Mouse (Mus musculus): ENCODE measurements around the gene Hes7. TPM values are rescaled to one million over a fixed set of nuclear protein-coding genes. Genes with fewer than 3 reads are reported as not detected.

The Hes7 gene
- polyA plus RNA-seq, 1 experiment from 2014 or later, result 0.29 TPM

DNA sequence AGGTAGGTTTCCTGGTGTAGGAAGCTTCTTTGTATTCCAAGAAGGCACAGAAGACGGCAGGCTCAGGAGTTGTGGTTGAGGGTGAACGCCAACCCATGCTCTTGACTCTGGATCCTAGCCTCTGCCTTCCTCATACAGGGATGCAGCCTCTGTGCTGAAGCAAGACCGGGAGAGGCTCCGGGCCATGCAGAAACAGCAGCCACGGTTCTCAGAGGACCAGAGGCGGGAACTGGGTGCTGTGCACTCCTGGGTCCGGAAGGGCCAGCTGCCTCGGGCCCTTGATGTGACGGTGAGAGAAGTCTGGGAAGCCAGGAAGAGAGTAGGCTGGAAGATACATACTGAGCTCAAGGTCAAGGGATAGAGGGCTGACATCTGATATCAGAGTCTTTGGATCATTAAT lies 12.0 kb upstream of the Hes7 start:
- Histone ChIP-seq H3K36me3 (ENCODE audit: control insufficient read depth, insufficient read depth, low read length) (peaks cover 62% of the 10 kb centered on the region), H3K4me1 (replicated peaks; ENCODE audit: control insufficient read depth, insufficient read depth) (no peaks in the 10 kb centered on the region), H3K9ac (ENCODE audit: low read length) (no peak overlapping the region), H3K27ac (replicated peaks) (no peak overlapping the region), H3K4me2 (replicated peaks; ENCODE audit: low read depth) (no peak overlapping the region), H3K4me3 (ENCODE audit: low read depth, low read length) (no peak overlapping the region), H3K9me3 (ENCODE audit: control insufficient read depth, low read length) (no peaks in the 10 kb centered on the region), H3K27me3 (ENCODE audit: control insufficient read depth, insufficient read depth, low read length) (no peaks in the 10 kb centered on the region)
- ATAC-seq (ENCODE audit: low FRiP score, low TSS enrichment) (no peak), DNase-seq (ENCODE audit: low spot score) (no peak)
- WGBS, result 92% methylated on average over 9 of the region's 9 CpGs
- TF ChIP-seq CTCF (IDR thresholded peaks at IDR 0.05; ENCODE audit: low read depth) (no peak), EP300 (optimal IDR thresholded peaks at IDR 0.05) (no peak)

DNA sequence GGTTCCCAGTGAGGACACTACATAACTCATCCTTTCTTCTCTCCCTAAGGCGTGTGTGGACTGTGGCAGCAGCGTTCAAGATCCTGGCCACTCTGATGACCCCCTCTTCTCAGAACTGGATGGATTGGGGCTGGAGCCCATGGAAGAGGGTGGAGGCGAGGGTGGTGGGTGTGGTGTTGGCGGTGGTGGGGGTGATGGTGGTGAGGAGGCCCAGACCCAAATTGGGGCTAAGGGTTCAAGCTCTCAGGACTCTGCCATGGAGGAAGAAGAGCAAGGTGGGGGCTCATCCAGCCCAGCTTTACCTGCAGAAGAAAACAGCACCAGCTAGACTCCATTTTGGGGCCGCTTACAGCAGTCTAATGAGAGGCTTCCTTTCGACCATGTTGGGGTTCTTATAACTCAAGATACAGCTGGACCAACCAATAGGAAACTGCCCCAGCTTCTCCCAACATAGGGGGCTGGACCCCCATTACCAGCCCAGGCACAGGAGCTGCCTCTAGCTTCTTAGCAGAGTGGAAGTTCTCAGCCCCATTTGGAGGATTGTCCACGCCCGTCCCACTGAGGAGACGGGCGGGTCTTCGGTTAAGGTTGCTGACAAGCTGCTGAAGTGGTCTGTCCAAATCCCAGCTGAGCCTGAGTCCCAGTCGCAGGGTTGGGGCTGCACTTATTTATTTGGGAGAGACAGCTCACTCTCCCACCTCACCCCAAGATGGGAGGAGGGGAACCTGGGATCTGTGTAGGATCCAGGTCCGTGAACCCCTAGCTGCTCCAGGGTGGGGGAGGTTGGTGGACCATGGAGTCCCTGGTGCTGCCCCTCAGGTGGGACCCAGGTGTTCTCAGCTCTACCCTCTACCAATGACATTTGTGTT lies 10.9 kb upstream of the Hes7 start:
- ATAC-seq (ENCODE audit: low FRiP score, low TSS enrichment) (peak; percentile 12; the same call in 1 of the 2 replicates), DNase-seq (ENCODE audit: low spot score) (no peak)
- Histone ChIP-seq H3K4me3 (ENCODE audit: low read depth, low read length) (no peak overlapping the region), H3K36me3 (ENCODE audit: control insufficient read depth, insufficient read depth, low read length) (peaks cover 52% of the 10 kb centered on the region), H3K4me2 (replicated peaks; ENCODE audit: low read depth) (no peak overlapping the region), H3K9me3 (ENCODE audit: control insufficient read depth, low read length) (no peaks in the 10 kb centered on the region), H3K27me3 (ENCODE audit: control insufficient read depth, insufficient read depth, low read length) (no peaks in the 10 kb centered on the region), H3K27ac (replicated peaks) (no peak overlapping the region), H3K4me1 (replicated peaks; ENCODE audit: control insufficient read depth, insufficient read depth) (no peaks in the 10 kb centered on the region), H3K9ac (ENCODE audit: low read length) (no peak overlapping the region)
- TF ChIP-seq CTCF (IDR thresholded peaks at IDR 0.05; ENCODE audit: low read depth), result no peak
- no peak for TF ChIP-seq EP300 (optimal IDR thresholded peaks at IDR 0.05)
- 81% methylated on average over 13 of the region's 13 CpGs for WGBS

- DNase-seq (ENCODE audit: low spot score) (peak; percentile 92), ATAC-seq (ENCODE audit: low FRiP score, low TSS enrichment) (peak; percentile 49; the same call in 1 of the 2 replicates)
- Histone ChIP-seq H3K4me3 (ENCODE audit: low read depth, low read length) (peak overlapping the region; percentile 29), H3K27me3 (ENCODE audit: control insufficient read depth, insufficient read depth, low read length) (no peaks in the 10 kb centered on the region), H3K27ac (replicated peaks) (no peak overlapping the region), H3K9ac (ENCODE audit: low read length) (peak overlapping the region; percentile 19; the same call in 1 of the 2 replicates), H3K4me1 (replicated peaks; ENCODE audit: control insufficient read depth, insufficient read depth) (no peaks in the 10 kb centered on the region), H3K4me2 (replicated peaks; ENCODE audit: low read depth) (peak overlapping the region; percentile 50), H3K36me3 (ENCODE audit: control insufficient read depth, insufficient read depth, low read length) (peaks cover 40% of the 10 kb centered on the region), H3K9me3 (ENCODE audit: control insufficient read depth, low read length) (no peaks in the 10 kb centered on the region)
- no peak for TF ChIP-seq CTCF (IDR thresholded peaks at IDR 0.05; ENCODE audit: low read depth)
- peak; percentile 84 for TF ChIP-seq EP300 (optimal IDR thresholded peaks at IDR 0.05)
- 2% methylated on average over 30 of the region's 30 CpGs for WGBS
Observed at GRCm38 (mm10) chr11:69110319-69111046, 9.7 kb upstream of the Hes7 start.

DNA sequence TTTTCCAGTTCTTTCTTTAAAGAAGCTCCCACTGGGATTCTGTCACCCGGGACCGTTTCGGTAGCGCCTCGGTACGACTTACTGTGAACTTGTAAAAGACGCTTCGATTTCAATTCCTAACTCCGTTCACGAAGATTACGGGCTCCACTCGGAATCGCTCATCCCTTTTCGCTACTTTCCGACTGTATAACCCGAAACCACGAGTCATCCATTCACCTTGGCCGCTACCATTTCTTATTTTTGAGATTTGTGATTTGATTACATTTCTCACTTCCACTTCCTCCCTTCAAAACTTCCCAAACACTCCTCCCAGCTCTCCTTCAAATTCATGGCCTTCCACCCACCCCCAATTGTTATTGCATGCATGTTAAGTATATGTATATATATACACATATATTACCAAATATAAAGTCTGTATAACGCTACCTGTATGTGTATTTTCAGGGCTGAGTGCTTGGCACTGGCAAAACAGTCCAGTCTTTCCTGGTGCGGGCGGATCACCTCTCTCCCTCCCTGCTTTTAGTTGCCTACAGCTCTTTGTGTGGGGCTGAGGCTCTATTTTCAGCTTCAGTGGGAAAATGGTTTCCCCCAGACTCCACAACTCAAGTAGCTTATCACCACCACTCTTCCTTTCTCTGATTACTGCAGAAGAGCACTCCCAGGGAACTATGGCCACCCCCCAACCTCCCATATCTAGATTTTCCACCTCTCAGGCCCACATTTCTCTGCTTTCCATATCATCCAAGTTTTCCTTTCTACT lies 9.0 kb upstream of the Hes7 start:
- Histone ChIP-seq H3K27ac (replicated peaks) (peak overlapping the region; percentile 5; the same call in 1 of the 2 replicates), H3K9me3 (ENCODE audit: control insufficient read depth, low read length) (no peaks in the 10 kb centered on the region), H3K36me3 (ENCODE audit: control insufficient read depth, insufficient read depth, low read length) (peaks cover 33% of the 10 kb centered on the region), H3K4me3 (ENCODE audit: low read depth, low read length) (peak overlapping the region; percentile 29), H3K4me1 (replicated peaks; ENCODE audit: control insufficient read depth, insufficient read depth) (no peaks in the 10 kb centered on the region), H3K9ac (ENCODE audit: low read length) (0 out of 2 replicates have a peak overlapping the region, but pooled peaks have one; percentile 19), H3K4me2 (replicated peaks; ENCODE audit: low read depth) (peak overlapping the region; percentile 50), H3K27me3 (ENCODE audit: control insufficient read depth, insufficient read depth, low read length) (no peaks in the 10 kb centered on the region)
- WGBS, result 9% methylated on average over 21 of the region's 21 CpGs
- TF ChIP-seq EP300 (optimal IDR thresholded peaks at IDR 0.05) (no peak), CTCF (IDR thresholded peaks at IDR 0.05; ENCODE audit: low read depth) (no peak)
- ATAC-seq (ENCODE audit: low FRiP score, low TSS enrichment), result no peak
- DNase-seq (ENCODE audit: low spot score), result no peak

DNA sequence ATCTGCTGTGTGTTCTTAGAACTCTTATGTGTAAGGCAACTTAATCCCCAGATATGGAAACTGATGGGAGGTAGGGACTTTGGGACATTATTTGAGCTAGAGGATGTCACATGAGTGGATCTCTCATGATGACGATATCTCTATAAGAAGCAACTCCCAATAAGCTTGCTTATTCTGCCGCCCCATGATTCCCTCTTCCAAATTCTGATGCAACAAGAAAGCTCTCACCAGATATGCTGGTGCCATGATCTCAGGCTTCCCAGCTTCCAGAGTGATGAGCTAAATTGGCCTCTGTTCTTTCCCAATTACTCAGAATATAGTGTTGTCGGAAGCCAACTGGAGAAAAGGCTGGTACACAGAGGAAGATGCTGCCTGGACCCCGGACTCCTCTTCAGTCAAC lies 8.3 kb upstream of the Hes7 start:
- no peak overlapping the region for H3K4me3 ChIP-seq (ENCODE audit: low read depth, low read length)
- DNase-seq (ENCODE audit: low spot score) (no peak), ATAC-seq (ENCODE audit: low FRiP score, low TSS enrichment) (no peak)
- no peaks in the 10 kb centered on the region for H3K4me1 ChIP-seq (replicated peaks; ENCODE audit: control insufficient read depth, insufficient read depth)
- no peak for TF ChIP-seq EP300 (optimal IDR thresholded peaks at IDR 0.05)
- H3K27ac ChIP-seq (replicated peaks), result peak overlapping the region; percentile 5; the same call in 1 of the 2 replicates
- 65% methylated on average over 4 of the region's 4 CpGs for WGBS
- no peaks in the 10 kb centered on the region for H3K9me3 ChIP-seq (ENCODE audit: control insufficient read depth, low read length)
- no peak overlapping the region for H3K9ac ChIP-seq (ENCODE audit: low read length)
- H3K4me2 ChIP-seq (replicated peaks; ENCODE audit: low read depth), result no peak overlapping the region
- H3K36me3 ChIP-seq (ENCODE audit: control insufficient read depth, insufficient read depth, low read length), result peaks cover 27% of the 10 kb centered on the region
- H3K27me3 ChIP-seq (ENCODE audit: control insufficient read depth, insufficient read depth, low read length), result no peaks in the 10 kb centered on the region

Measured in stomach, postnatal 0 days (tissue).